13 mouse cellular contexts compared by ENCODE assay signal in genomic region chr7:34722151-34722550, GRCm38 (mm10).
DNase-seq lines count a peak whose midpoint lies in the region; ATAC-seq and TF ChIP-seq lines count a peak whose summit lies in the region.
"Had no signal": no experiment of that assay in that cellular context is flagged by ENCODE, and none has a peak within 500 bp of the region (broad histone marks: within the 10 kb centered on the region; RNA-seq: fewer than 3 reads in every experiment).

No protein-coding gene starts in this region.

- 29% methylated on average over 8 of the region's 8 CpGs for WGBS in heart, embryonic 15.5 days
- 20% methylated on average over 8 of the region's 8 CpGs for WGBS in lung, embryonic 16.5 days
- 43% methylated on average over 8 of the region's 8 CpGs for WGBS in limb, embryonic 10.5 days
- WGBS in forebrain, postnatal 0 days: 43% methylated on average over 8 of the region's 8 CpGs

- 0 out of 2 replicates have a peak, but pooled peaks have one; percentile 11 for ATAC-seq in heart, embryonic 15.5 days (replicated peaks; ENCODE audit: insufficient number of reproducible peaks, insufficient read depth, low FRiP score, low read depth)
- ATAC-seq in lung, embryonic 16.5 days (ENCODE audit: low read depth): peak; percentile 6; the same call in 1 of the 2 replicates
- ATAC-seq in forebrain, postnatal 0 days: no peak
- ATAC-seq: CD4-positive, CD25-positive, alpha-beta regulatory T cell, adult 4 months; inflammation-experienced regulatory T-cells, adult 6 months had no signal

- intact Hi-C loops in heart, postnatal 14 days (cut with DNase I): no loop called here
- intact Hi-C loops in left cerebral cortex, adult 2 months (cut with DNase I): loop anchor here (5.0 kb wide), 1 partner anchor 55 kb away; no protein-coding TSS in a partner anchor

- no peak for DNase-seq in heart, postnatal 14 days
- DNase-seq in lung, postnatal 36 days: no peak
- DNase-seq in R1 (ENCODE audit: low read depth, low spot score): peak; percentile 86
- DNase-seq in limb, embryonic 10.5 days (ENCODE audit: low spot score): no peak
- no peak for DNase-seq in left cerebral cortex, adult 2 months (ENCODE audit: extremely low spot score in 1 of 2, low spot score in 2 of 2)
- no peak for DNase-seq in forebrain, postnatal 0 days
- DNase-seq: cerebellum, postnatal 14 days; gastrocnemius, postnatal 10 days had no signal

- no peak for TF ChIP-seq CTCF in left cerebral cortex, adult 2 months (IDR thresholded peaks at IDR 0.05)
- no peak for TF ChIP-seq CTCF in forebrain, postnatal 0 days (IDR thresholded peaks at IDR 0.05; ENCODE audit: low read depth)

- no peaks in the 10 kb centered on the region for H3K9me3 ChIP-seq in heart, embryonic 15.5 days (replicated peaks)
- H3K9me3 ChIP-seq in lung, embryonic 16.5 days (ENCODE audit: control insufficient read depth, low read length): no peaks in the 10 kb centered on the region
- H3K9me3 ChIP-seq in limb, embryonic 10.5 days (replicated peaks): no peaks in the 10 kb centered on the region
- no peaks in the 10 kb centered on the region for H3K9me3 ChIP-seq in forebrain, postnatal 0 days (ENCODE audit: low read length)

- no peak overlapping the region for H3K4me3 ChIP-seq in heart, embryonic 15.5 days
- no peak overlapping the region for H3K4me3 ChIP-seq in lung, embryonic 16.5 days (ENCODE audit: low read length)
- H3K4me3 ChIP-seq in limb, embryonic 10.5 days: no peak overlapping the region
- H3K4me3 ChIP-seq in left cerebral cortex, adult 2 months: no peak overlapping the region
- H3K4me3 ChIP-seq in forebrain, postnatal 0 days (ENCODE audit: low read depth, low read length): no peak overlapping the region

- H3K36me3 ChIP-seq in heart, embryonic 15.5 days: no peaks in the 10 kb centered on the region
- no peaks in the 10 kb centered on the region for H3K36me3 ChIP-seq in lung, embryonic 16.5 days (ENCODE audit: control insufficient read depth, insufficient read depth, low read length)
- no peaks in the 10 kb centered on the region for H3K36me3 ChIP-seq in limb, embryonic 10.5 days
- H3K36me3 ChIP-seq in forebrain, postnatal 0 days (ENCODE audit: insufficient read depth): no peaks in the 10 kb centered on the region

- no peak overlapping the region for H3K9ac ChIP-seq in heart, embryonic 15.5 days
- no peak overlapping the region for H3K9ac ChIP-seq in lung, embryonic 16.5 days (ENCODE audit: low read length)
- no peak overlapping the region for H3K9ac ChIP-seq in forebrain, postnatal 0 days

- H3K27ac ChIP-seq in heart, embryonic 15.5 days: peak overlapping the region; percentile 70
- H3K27ac ChIP-seq in lung, embryonic 16.5 days (ENCODE audit: low read length): peak overlapping the region; percentile 47
- peak overlapping the region; percentile 32; the same call in 1 of the 2 replicates for H3K27ac ChIP-seq in limb, embryonic 10.5 days
- H3K27ac ChIP-seq in left cerebral cortex, adult 2 months: no peak overlapping the region
- no peak overlapping the region for H3K27ac ChIP-seq in forebrain, postnatal 0 days (ENCODE audit: low read depth, low read length)

- peaks cover 23% of the 10 kb centered on the region for H3K4me1 ChIP-seq in heart, embryonic 15.5 days (replicated peaks)
- peaks cover 18% of the 10 kb centered on the region for H3K4me1 ChIP-seq in lung, embryonic 16.5 days (replicated peaks; ENCODE audit: control insufficient read depth, insufficient read depth, low read length)
- peaks cover 31% of the 10 kb centered on the region for H3K4me1 ChIP-seq in limb, embryonic 10.5 days
- H3K4me1 ChIP-seq in forebrain, postnatal 0 days (ENCODE audit: insufficient read depth): no peaks in the 10 kb centered on the region

- H3K27me3 ChIP-seq in heart, embryonic 15.5 days: peaks cover 11% of the 10 kb centered on the region
- peaks cover under 1% of the 10 kb centered on the region; the same call in 1 of the 2 replicates for H3K27me3 ChIP-seq in lung, embryonic 16.5 days (ENCODE audit: control insufficient read depth, insufficient read depth, low read depth, low read length)
- peaks cover 11% of the 10 kb centered on the region; the same call in 1 of the 2 replicates for H3K27me3 ChIP-seq in limb, embryonic 10.5 days (ENCODE audit: low read depth, poor library complexity, severe bottlenecking)
- no peaks in the 10 kb centered on the region for H3K27me3 ChIP-seq in forebrain, postnatal 0 days (ENCODE audit: insufficient read depth, low read length)

- no peak overlapping the region for H3K4me2 ChIP-seq in heart, embryonic 15.5 days
- H3K4me2 ChIP-seq in lung, embryonic 16.5 days (ENCODE audit: low read depth, low read length): no peak overlapping the region
- no peak overlapping the region for H3K4me2 ChIP-seq in forebrain, postnatal 0 days (ENCODE audit: low read depth)
- H3K4me2 ChIP-seq: liver, embryonic 11.5 days had no signal

Comparison
In these comparisons a context has a peak if more than half of its experiments do, and no peak if none do; other contexts are left out.
1. H3K27ac ChIP-seq: peak in heart, embryonic 15.5 days (single experiment), lung, embryonic 16.5 days (single experiment) and limb, embryonic 10.5 days (single experiment); none in left cerebral cortex, adult 2 months (single experiment) and forebrain, postnatal 0 days (single experiment).